Mouse (Mus musculus): ENCODE measurements around the gene Cxcr5. TPM values are rescaled to one million over a fixed set of nuclear protein-coding genes. Genes with fewer than 3 reads are reported as not detected.

Cxcr5 gene
- total RNA-seq, 2 experiments from 2014 or later, result not detected

- TF ChIP-seq CTCF (conservative IDR thresholded peaks at IDR 0.05), result no peak
- no peak for DNase-seq (ENCODE audit: low spot score in 2 of 2)
Observed at GRCm38 (mm10) chr9:44542364-44542763, 19.3 kb downstream of the Cxcr5 start.

GRCm38 (mm10) chr9:44540676-44541075 lies 21.0 kb downstream of the Cxcr5 start:
- no peak for TF ChIP-seq CTCF (conservative IDR thresholded peaks at IDR 0.05)
- DNase-seq (ENCODE audit: low spot score in 2 of 2), result no peak
- no peak overlapping the region for H3K27ac ChIP-seq
- no peak overlapping the region for H3K4me3 ChIP-seq

More at GRCm38 (mm10) chr9:44542364-44542763, 19.3 kb downstream of the Cxcr5 start:
- Histone ChIP-seq H3K4me3 (no peak overlapping the region), H3K27ac (no peak overlapping the region)

- H3K27ac ChIP-seq, result no peak overlapping the region
- TF ChIP-seq CTCF (conservative IDR thresholded peaks at IDR 0.05), result no peak
- no peak for DNase-seq (ENCODE audit: low spot score in 2 of 2)
- no peak overlapping the region for H3K4me3 ChIP-seq
Observed at GRCm38 (mm10) chr9:44539816-44540421, 21.8 kb downstream of the Cxcr5 start.

DNA sequence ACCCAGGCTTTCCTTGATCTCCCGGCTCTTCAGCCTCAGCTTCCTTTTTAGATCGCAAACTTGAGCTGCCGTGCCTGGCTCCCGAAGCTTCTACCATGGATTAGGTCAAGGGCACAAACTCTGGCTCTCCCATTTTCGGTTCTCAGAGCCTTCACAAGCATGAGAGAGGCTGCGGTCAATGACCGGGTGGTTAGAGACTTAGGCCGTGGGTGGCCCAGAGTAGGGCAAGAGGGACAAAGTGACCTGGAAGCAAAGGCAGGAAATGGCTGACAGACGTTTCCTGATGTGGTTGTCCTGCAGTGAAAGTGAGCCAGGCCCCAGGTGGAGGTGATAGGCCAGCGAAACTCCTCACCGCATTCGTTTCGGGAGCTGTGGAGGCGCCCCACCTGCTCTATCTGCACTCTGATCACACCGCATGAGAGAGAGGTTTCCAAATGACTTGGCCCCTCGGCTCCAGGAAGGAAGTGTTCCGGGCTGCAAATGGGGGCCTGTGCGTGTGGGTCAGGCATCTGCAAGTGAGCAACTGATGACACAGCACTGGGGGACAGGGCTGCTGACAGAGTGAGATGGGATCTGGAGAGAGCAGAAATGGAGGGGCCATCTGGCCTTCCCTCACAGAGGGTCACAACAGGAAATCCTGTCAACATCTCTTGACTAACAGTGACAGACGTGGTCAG lies 23.9 kb downstream of the Cxcr5 start:
- Histone ChIP-seq H3K27ac (no peak overlapping the region), H3K4me3 (no peak overlapping the region)
- no peak for DNase-seq (ENCODE audit: low spot score in 2 of 2)
- no peak for TF ChIP-seq CTCF (conservative IDR thresholded peaks at IDR 0.05)

DNA sequence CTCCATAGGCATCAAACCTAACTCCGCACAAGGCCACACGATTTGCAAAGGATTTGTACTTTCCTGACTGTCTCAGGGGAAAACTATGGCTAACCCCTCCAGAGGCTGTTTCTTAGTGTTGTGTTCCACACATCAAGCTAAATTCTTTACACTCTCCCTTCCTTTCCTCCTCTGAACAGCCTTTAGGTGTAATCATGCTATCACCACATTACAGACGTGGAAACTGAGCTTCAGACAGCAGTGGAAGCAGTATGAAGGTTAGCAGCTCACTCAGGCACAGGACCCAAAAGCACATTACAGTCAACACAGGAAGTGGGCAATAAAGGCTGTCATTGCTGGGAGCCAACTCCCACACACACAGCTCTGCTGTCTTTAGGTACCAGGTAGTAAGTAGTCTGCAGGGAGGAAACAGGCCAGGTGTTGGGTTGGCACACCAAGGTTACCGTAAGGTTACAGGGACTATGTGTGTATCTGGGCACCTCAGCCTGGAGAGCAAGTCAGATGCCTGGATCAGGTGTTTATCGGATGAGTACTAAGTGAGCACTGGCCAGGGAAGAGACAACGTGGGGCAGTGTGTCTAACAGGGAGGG lies 28.6 kb downstream of the Cxcr5 start:
- no peak for TF ChIP-seq CTCF (conservative IDR thresholded peaks at IDR 0.05)
- H3K27ac ChIP-seq, result no peak overlapping the region
- no peak for DNase-seq (ENCODE audit: low spot score in 2 of 2)
- H3K4me3 ChIP-seq, result no peak overlapping the region

DNA sequence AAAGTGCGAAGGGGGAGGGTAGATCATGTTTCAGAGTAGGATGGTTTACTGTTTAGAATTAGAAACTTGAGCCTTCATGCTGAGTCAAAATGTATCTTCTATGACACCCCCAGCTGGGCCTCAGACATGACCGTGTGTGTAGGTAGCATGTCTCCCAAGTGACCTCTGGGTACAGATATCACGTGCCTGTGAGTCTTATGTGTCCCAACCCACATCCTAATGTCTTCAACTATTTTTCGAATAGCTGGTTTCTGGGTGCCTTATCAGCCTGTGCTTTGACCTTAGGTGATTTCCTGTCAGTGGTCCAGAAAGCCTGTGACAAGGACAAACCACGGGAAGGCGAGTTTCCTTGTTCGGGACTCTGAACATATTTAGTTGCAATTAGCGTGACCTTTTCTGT lies 33.3 kb downstream of the Cxcr5 start:
- DNase-seq (ENCODE audit: low spot score in 2 of 2), result no peak
- TF ChIP-seq CTCF (conservative IDR thresholded peaks at IDR 0.05), result no peak
- Histone ChIP-seq H3K4me3 (no peak overlapping the region), H3K27ac (no peak overlapping the region)

GRCm38 (mm10) chr9:44526337-44527112 lies 35.2 kb downstream of the Cxcr5 start:
- Histone ChIP-seq H3K4me3 (no peak overlapping the region), H3K27ac (no peak overlapping the region)
- no peak for TF ChIP-seq CTCF (conservative IDR thresholded peaks at IDR 0.05)
- no peak for DNase-seq (ENCODE audit: low spot score in 2 of 2)

DNA sequence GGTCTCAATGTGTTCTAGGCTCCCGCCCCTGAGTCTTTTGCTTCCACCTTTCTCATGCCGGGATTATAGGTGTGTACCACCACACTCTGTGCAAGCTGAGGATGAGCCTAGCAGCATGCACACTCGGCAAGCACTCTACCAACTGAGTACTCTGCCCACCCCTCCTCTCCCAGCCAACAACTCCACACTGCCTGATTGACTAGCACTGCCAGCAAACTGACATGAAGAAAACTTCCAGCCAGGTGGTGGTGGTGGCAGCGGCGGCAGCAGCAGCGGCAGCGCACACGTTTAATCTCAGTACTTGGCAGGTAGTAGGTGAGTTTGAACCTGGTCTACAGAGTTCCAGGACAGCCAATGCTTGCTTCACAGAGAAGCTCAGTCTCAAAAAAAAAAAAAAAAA lies 36.1 kb downstream of the Cxcr5 start:
- Histone ChIP-seq H3K4me3 (no peak overlapping the region), H3K27ac (no peak overlapping the region)
- DNase-seq (ENCODE audit: low spot score in 2 of 2), result no peak
- no peak for TF ChIP-seq CTCF (conservative IDR thresholded peaks at IDR 0.05)

GRCm38 (mm10) chr9:44525001-44525400 lies 36.7 kb downstream of the Cxcr5 start:
- DNase-seq (ENCODE audit: low spot score in 2 of 2), result no peak
- Histone ChIP-seq H3K27ac (no peak overlapping the region), H3K4me3 (no peak overlapping the region)
- TF ChIP-seq CTCF (conservative IDR thresholded peaks at IDR 0.05), result no peak

DNA sequence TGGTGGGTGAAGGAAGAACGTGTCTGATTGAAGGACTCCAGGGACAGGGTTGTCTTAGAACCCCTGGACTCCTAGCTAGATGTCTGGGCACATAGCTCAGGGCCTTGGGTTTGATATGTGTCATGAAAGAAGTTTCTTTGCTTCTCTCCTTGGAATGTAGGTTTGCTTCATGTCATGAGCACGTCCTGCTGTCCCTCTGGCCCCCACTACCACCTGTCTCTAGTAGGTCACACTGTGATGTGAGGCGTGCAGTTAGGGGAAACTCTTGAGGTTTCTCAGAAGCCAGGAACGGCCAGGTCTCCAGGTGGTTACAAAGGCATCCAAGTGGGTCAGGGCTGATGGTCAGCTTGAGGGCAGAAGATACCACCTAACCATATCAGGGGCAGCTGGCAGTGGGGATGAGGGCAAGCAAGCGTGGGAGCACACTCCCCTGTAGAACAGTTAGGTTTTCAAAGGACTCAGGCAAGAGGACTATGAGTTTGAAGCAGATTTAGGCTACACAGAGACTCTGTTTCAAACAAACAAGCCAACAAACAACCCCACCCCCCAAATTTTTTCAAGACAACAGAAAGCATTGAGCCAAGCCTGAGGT lies 37.3 kb downstream of the Cxcr5 start:
- TF ChIP-seq CTCF (conservative IDR thresholded peaks at IDR 0.05), result no peak
- H3K27ac ChIP-seq, result no peak overlapping the region
- DNase-seq (ENCODE audit: low spot score in 2 of 2), result no peak

DNA sequence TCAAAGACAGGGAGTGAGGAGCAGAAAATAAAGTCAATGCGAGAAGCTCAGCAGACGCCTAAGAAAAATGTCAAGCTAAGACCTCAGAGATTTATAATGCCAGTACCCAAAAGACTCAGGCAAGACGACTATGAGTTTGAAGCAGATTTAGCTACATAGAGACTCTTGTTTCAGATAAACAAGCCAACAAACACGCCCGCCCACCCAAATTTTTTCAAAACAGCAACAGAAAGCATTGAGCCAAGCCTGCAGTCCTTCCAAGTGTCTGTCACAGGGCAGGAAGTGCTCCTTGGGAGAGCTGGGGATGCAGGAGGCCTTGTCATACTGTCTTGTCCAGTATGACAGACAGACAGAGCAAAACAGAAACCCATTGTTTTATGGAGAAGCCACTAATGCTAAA lies 38.0 kb downstream of the Cxcr5 start:
- TF ChIP-seq CTCF (conservative IDR thresholded peaks at IDR 0.05), result no peak
- DNase-seq (ENCODE audit: low spot score in 2 of 2), result no peak
- Histone ChIP-seq H3K4me3 (no peak overlapping the region), H3K27ac (no peak overlapping the region)

More for the DNA sequence above, 37.3 kb downstream of the Cxcr5 start:
- H3K4me3 ChIP-seq, result no peak overlapping the region

- Histone ChIP-seq H3K4me3 (no peak overlapping the region), H3K27ac (no peak overlapping the region)
- TF ChIP-seq CTCF (conservative IDR thresholded peaks at IDR 0.05), result no peak
- no peak for DNase-seq (ENCODE audit: low spot score in 2 of 2)
Observed at GRCm38 (mm10) chr9:44521927-44522326, 39.8 kb downstream of the Cxcr5 start.

GRCm38 (mm10) chr9:44518068-44518467 lies 43.6 kb downstream of the Cxcr5 start:
- TF ChIP-seq CTCF (conservative IDR thresholded peaks at IDR 0.05), result no peak
- H3K4me3 ChIP-seq, result no peak overlapping the region
- no peak overlapping the region for H3K27ac ChIP-seq
- no peak for DNase-seq (ENCODE audit: low spot score in 2 of 2)
